Mouse (Mus musculus): ENCODE measurements around the gene Ascl5.

Gene Ascl5

DNA sequence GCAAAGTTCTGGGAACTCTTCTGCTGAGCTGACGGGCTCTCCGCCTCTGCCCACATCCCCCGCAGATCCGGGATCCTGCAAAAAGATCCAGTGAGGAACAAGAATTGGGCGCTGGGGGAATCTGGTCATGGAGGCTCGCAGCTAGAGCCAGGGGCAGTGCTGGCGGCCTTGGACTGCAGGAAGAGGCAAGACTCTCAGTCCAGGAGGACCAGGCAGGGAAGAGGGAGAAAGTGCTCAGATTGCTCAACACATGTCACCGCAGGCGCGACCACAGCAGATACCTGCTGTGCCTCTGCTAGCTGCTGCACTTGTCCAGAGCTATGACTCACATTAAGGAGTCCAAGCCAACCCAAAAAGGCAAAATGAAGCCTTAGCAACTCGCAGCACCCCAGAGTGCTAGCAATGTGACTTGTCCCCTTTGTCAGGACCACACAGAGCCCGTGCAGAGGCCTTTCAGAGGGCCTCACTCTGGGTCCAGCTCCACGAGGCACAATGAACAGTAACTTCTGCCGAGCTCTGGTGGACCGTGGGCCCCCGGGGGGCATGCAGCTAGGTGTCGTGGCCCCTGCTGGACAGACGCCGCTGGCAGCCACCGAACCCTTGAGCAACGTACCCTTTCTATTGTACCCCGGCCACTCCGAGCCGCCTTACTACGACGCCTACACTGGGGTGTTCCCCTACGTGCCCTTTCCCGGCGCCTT is at the start of gene Ascl5:
TSS of gene Ascl5 (plus strand) at position 493 of the 701 bp plus-strand sequence.
- DNase-seq = no peak

DNA sequence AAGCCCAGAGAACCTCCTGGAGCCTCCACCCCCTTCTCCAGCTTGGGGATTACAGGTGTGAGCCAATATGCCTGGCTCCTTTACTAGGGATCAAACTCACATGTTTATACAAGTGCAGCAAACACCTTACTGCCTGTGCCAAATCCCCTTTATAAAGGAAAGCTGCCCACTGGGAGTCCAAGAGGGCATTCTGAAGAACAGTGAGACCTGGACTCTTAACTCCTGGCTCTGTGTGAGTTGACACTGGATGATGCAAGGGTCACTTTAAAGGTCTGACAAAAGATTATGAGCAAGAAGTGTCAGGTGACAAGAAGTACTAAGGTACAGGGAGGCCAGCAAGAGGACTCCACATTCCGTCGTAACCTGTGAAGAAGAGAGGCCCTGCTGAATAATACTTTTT is 49.2 kb upstream of the Ascl5 start:
- DNase-seq = peak; percentile 85

DNA sequence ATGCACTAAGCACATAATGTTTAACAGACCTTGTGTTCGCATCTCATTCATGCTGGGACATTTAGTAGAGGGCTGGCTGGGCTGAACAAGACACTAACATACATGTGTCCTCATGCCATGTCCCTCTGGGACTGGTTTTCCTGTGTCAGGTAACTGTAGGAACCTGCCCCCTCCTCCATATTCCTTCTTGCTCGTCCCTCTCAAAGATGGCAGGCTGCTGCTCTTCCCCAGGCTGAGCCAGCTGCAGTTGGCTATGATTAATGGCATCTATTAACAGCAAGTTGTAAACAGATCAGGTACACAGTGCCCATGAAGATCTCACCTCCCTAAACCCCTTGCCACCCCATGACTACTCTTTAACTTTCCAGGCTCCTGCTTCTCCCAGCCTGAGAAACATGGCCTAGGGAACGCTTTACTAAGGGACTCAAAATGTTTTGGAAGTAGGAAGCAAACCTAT is 44.3 kb upstream of the Ascl5 start, which contains the start of gene Igfn1:
TSS of gene Igfn1 (minus strand) at position 51 of the 457 bp plus-strand sequence.
- DNase-seq = no peak

DNA sequence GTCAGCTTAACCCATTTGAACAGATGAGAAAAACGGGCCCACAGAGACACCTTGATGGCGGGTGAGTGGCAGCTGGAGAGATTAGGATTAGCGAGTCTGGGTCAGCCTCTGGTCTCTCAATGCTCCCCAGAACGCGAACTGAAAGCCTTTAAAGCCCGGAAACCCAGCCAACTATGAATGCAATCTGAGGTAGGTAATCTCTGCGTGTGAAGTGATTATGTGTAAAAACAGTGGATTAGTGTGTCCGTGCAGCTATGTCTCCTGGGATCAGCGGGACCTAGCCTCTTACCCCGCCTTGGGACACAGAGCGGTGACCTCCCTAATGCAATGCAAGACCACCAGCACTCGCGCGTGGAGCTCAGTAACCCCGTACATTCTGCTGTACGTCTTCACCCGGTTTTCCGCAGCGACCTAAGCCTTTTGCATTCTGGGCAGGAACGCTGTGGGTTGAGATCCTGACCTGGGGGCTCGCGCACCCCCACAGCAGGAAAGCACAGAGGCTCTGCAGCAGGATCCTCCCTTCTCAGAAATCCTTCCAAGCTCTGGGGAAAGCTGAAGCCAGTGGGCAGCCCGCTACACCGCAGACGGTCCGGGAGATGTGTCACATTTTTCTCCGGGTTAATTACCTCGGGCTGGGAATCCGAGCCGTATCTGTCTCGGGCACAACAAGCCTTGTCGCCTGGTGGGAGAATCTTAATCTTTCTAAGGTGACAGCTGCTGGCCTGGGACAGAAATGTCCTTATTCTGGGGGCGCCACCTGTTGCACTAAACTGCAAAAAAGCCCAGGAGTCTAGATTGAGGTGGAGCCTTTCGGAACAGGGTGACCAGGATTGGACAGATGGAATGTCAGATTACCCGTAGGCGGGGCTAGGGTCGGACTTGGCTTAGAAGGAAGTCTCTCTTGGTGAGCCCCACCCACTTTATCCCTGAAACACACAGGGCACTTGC is 43.1 kb upstream of the Ascl5 start, which contains the start of gene Tmem9:
TSS of gene Tmem9 (plus strand) at position 940 of the 948 bp plus-strand sequence.
- DNase-seq = peak; percentile 98

DNA sequence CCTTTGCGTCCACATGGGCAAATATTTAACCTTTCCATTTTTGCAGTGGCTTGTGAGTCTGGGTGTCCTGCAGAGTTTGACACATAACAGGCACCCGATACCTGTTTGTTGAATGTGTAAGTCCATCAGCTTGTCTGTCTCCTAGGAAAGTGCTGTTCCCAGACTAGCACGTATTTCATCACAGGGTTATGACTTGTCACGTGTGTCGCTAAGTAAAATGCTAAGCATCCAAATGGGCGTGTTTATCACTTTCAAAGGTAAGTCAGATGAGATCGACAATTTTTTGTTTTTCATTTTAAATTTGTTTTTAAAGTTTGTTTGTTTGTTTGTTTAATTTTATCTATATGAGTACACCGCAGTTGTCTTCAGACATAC is 42.5 kb upstream of the Ascl5 start:
- DNase-seq = no peak

DNA sequence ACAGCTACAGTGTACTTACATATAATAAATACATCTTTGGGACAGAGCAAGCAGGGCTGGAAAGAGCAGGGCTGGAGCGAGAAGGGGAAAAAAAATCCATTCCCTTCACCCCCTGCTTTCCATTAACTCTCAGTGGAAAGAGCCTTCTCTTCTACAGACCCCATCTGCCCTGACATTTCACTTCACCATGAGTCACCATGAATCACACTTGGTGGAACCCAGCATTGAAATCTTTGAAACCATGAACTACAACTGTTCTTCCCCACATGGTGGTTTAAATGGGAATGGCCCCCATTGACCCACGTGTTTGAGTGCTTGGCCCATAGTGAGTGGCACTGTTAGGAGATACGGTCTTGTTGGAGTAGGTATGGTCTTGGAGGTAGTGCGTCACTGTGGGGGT is 40.4 kb upstream of the Ascl5 start:
- no peak for DNase-seq

DNA sequence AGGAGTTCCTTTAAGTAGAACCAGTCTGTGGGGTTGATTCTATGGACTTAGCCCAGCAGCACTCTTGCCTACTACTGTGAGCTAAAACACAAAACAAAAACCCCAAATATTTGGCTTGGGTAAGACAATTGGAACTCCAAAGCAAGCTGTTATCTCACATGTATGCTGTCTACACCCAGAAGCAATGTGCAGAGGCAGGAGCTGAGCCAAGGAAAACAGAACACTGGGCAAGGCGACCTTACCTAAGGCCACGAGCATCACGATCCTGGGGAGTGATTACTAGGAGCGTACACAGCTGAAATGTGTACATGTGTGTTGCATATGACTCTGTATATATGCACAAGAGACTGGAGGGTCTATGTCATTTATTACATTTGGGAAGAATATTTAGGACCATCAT is 37.1 kb upstream of the Ascl5 start:
- DNase-seq = no peak

DNA sequence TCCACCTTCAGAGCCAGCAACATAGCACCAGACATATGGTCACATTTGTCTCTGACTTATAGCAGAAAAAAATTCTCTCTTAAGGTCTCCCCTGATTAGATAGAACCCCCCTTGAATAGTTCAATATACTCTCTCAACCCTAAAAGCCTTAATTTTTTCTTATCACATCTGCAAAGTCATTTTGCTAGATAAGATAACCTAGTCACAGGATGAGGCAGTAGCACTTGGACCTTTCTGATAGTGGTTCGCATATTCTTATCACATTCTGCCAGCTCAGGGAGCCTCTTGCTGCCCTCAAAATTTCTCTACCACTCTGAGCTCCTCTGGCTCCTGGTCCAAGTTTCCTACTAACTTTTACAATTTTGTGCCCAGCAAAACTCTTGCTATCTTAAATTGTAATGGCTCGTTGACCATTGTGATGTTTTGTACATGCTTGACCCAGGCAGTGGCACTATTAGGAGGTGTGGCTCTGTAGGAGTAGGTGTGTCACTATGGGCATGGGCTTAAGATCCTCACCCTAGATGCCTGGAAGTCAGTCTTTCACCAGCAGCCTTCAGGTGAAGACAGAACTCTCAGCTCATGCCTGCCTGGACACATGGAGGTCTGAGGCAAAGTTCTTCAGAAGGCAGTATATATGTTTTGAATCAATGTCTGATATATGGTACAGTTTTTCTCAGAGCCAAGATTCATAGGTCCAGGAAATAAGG is 35.7 kb upstream of the Ascl5 start:
- DNase-seq = no peak

DNA sequence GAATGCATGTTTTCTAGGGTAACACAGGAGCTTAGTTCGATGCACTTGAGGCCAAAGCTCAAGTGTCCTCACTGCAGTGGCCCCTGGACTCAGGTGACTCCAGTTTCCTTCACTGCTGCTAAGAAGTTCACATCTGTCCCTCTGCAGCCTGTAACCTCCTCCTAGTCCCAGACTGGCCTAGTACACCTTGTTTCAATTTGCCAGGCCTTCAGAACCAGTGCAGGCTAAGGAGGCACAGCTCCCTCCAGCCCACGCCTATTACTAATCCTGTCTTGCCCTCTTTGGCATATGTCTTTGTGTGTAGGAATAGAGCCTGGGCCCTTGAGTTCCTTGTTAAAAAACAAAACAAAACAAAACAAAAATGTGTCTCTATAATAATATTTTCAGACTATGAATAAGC is 33.3 kb upstream of the Ascl5 start:
- DNase-seq = no peak

DNA sequence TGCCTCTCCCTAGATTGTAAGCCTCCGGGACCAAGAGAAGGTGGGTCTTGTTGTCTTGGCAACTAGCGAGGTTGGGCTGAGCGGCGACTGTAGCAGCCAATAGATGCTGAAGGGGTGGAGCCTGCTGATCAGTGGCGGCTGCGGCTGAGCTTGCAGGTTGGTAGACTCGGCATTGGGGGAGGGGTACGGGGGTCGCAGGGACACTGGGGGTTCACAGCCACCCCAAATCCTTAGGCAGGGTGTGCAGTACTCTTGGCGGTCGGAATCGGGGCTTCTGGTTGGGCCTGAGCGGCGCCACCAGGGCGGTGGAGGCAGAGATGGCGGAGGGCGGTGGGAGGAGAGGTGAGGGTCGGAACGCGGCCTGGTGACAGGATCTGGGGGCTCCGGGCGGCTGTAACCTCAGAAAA is 32.7 kb upstream of the Ascl5 start:
- peak; percentile 97 for DNase-seq

DNA sequence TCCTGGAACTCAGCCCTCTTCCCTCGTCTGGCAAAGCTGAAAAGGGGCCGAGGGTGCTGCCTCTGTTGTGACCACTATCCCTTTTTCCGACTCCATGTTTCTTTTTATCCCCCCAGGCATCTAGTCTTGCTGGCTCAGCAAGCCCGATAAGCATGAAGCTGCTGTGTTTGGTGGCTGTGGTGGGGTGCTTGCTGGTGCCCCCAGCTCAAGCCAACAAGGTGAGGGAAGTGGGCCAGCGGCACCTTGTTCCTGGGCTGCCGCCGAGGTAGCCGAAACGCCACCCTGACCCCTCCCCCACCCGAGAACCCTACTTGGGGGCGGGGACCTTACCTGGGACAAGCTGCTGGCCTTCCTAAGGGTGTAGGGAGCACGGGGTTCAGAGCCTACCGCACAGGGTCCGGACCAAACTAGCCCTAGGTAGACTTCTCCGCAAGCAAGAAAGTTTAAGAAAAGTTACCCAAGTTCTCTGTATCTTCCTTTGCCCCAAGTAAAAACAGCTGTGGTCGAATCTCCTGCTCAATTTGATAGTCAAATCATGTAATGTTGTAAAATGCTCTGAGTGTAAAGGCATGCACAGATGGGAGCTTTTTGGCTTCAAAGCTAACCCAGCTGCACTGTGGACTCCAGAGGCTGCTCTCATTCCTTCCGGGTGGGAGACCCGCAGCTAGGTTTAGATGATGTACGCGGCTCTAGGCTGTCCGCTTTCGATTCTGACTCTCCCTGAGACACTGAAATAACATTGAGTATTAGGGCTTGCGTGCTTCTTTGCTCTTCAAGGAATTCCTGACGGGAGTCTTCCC is 32.0 kb upstream of the Ascl5 start:
- peak; percentile 61 for DNase-seq

DNA sequence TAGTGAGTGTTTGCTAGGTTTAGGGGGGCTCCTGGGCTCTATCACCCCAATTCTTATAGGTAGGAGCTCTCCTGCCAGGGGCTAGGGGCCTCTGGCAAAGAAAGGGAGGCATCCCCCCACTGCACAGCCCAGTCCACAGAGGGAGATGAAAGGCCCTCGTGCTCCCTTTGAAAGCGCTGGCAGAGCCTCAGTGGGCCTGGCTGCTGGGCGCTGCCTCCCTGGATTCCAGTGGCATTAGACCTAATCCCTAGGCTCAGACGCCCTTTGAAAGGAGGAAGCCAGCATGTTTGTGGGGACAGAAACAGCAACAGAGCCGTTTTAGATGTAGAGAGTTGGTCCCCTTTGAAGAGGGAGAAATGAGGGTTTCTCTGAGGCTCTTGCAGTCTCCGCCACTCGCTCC is 20.4 kb upstream of the Ascl5 start:
- no peak for DNase-seq

DNA sequence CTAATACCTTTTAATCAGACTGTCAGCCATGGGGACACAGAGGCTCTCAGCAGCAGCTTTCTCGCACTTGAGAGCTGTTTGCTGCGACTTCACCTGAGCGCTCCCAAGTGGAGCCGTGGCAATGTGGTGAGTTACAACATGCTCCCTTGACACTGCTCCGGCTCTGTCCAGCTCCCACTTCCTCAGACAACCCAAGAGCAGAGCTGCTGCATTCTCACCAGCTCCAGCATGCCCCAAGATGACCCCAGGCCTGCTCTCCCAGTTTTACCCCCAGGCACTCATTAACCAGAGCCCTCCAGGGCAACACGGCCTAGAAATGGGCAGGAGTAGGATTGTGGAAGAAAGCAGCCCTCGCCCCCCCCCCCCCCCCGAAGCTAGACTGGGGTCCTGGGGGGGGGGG is 18.9 kb upstream of the Ascl5 start:
- peak; percentile 54 for DNase-seq

DNA sequence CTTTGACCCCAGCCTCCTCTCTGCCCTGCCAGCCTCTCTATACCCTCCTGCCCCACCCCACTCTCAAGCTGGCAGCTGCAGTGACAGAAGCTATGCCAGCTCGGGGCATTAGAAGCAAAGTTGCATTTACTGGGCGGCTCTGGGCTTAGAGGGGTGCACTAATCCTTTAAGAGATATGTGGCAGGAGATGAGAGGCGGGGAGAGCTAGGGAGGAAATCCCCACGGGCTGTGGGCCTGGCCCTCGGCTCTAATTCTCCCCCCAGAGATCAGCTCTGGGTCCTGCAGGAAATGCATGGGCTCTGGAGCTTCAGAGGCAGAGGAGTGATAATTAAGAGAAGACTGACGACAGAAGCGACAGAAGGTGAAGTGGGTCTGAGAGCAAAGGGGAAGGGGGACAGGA is 17.6 kb upstream of the Ascl5 start:
- no peak for DNase-seq

DNA sequence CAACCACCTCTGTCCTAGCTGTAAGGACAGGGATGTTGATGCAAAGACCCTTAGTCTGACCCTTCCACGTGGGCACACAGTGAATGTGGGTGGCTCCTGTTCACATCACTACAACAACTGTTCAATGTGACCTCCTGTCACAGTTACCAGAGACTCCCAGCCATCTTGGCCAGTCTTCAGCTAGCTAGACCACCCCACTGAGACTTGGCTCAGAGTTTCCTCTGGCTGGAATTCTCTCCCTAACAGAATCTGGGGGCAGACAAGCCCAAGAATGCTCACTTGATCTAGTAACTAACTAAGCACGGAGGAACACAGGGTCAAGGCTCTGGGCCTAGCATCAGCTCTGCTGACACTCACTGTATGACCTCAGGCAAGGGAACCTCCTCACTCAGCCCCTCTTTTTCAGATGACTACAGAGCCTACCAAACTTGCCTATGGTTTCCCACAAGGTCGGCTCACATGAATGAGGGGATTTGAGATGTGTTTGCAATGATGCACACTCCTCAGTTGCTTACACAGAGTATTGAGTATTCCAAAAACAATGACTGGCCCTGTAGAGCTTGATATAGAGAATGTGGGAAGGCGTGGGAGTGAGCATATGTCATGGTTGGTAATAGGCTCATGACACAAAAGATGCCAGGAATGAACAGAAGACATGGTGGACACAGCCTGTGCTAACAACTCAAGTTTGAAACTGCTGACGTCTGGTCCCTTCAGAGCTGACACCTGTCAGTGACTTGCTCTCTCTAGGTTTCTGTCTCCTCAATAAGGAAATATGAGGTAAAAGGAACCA is 11.7 kb upstream of the Ascl5 start:
- no peak for DNase-seq

DNA sequence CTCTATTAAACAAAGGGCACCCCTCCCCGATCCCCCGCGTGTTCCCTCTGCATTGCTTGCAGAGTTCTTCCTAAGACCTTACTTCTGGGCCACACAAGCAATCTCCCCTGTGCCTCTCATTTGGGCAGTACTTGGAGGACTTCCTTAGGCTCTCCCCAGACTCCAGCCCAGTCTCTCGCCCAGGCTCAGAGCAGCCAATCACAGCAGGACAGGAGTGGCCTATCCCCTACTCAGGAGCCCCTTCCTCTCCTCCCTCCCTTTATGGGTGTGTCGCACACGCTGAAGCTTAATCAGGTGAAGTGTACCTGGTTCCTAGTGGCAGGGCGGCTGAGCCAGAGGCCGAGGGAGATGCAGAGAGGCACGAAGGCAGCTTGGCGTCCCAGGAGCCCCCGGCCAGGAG is 10.2 kb upstream of the Ascl5 start:
- no peak for DNase-seq

DNA sequence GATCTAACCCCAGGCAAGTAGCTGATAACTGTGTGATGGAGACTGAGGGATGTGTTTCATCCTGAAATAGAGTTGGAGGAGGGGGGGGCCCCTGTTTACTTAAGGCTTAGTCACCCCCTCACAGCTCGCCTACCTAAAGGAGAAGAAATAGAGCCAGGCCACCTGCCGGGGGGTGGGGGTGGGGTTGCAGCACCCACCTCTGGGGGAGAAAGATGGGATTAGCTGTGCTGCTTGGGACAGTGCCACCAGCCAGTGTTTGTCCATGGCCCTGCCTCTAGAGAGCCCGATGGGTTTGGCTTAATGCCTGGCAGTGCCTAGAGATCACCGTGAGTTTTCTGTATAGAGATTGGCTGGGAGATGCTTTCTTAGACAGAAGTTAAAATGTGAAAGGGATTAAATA is 9.7 kb upstream of the Ascl5 start:
- DNase-seq = no peak

DNA sequence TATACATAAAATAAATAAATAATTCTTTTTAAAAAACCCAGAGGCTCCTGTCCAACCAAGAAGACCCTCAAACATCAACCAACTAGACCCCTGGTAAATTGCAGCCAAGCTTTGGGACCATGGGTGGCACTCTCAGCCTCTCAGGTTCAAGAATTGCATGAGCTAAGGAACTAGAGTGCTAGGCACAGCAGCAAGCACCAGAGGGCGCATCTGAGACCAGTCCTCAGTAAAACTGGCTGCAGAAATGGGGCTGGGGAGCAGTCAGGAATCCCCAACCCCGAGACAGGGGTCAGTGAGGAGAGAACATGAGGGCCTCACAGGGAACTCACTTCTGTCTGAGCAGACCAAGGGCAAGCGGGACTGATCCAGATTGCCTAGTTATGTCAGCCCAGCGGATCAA is 4.8 kb upstream of the Ascl5 start:
- DNase-seq = peak; percentile 46

DNA sequence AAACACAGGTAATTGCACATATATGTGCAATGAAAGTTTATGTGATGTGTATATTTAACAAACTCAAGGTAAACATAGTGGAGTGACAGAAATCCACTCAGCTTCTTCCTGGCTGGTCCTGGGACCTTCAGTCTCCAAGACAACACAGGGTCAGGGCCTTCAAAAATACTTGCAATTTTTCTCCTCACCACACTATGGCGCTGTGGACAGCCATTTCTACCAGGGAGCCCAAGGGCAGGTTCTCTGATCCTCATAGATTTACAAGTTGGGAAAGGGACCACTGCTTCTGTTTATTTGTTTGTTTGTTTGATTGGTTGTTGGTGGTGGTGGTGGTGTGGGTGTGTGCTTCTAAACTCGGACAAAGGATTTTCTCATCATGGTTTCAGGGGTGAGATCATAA is 3.2 kb upstream of the Ascl5 start:
- peak; percentile 15 for DNase-seq

DNA sequence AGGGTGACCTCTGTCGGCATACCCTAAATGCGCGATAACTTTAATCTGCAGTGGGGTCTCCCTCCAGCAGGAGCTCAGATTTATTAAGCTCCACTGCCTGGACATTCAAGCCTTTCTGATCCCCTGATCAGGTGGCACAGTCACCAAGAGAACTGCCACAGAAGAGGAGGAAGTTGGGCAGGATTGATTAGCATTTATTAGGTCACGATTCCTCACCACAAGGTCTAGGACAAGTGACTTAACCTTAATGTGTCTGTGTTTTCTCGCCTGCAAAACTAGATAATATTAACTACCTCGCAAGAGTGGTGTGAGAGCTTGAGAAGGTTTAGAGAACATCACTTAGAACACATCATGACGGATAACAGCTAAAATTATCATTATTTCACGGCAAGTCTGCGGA is 2.7 kb upstream of the Ascl5 start:
- DNase-seq = no peak

DNA sequence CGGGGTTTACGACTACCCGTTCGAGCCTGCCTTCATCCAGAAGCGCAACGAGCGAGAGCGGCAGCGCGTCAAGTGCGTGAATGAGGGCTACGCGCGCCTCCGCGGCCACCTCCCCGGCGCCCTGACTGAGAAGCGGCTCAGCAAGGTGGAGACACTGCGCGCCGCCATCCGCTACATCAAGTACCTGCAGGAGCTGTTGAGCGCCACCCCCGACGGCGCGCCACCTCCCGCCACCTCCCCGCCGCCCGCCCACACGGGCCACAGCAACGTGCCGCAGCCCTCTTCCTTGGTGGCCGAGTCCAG is 360 bp downstream of the Ascl5 start:
- no peak for DNase-seq

DNA sequence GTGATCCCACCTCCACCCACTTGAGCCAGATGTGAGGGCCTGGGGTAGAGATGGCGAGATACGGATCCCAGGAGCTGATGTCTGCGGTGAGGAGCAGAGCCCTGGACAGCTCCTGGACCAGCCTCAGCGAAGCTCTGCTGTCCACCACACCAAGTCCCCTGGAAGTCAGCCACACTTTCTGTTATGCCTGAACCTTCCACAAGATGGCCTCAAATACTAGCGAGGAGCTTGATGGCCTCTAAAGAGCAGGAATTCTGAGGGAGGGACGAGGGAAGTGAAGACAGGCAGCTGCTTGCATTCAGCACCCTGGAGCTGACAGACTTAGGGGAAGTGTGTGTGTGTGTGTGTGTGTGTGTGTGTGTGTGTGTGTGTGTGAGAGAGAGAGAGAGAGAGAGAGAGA is 861 bp downstream of the Ascl5 start:
- peak; percentile 85 for DNase-seq
